Mouse (Mus musculus): ENCODE results near the gene Armc8.

GRCm38 (mm10) chr9:99439064-99439463, 129.6 kb downstream of the Armc8 start:
- TF ChIP-seq POLR2A (IDR thresholded peaks at IDR 0.05; ENCODE audit: insufficient read depth, low read depth, low read length) (no peak), CTCF (IDR thresholded peaks at IDR 0.05; ENCODE audit: insufficient read depth, low read depth, low read length) (no peak)
